Mouse (Mus musculus): Measurements from ENCODE around the gene Tmem8.

Tmem8 gene

GRCm38 (mm10) chr17:26138901-26139381 is 25.8 kb downstream of the Tmem8 start:
- in situ Hi-C loops (cut with MboI, MseI) = no loop called here

GRCm38 (mm10) chr17:26142796-26143195 is 29.7 kb downstream of the Tmem8 start:
- in situ Hi-C loops (cut with MboI, MseI) = no loop called here

- in situ Hi-C loops (cut with MboI, MseI) = no loop called here
These were observed 30.3 kb downstream of the Tmem8 start for GRCm38 (mm10) chr17:26143386-26143785.

GRCm38 (mm10) chr17:26149056-26149455 is 36.0 kb downstream of the Tmem8 start:
- in situ Hi-C loops (cut with MboI, MseI) = no loop called here

- in situ Hi-C loops (cut with MboI, MseI) = no loop called here
These were observed 39.0 kb downstream of the Tmem8 start for GRCm38 (mm10) chr17:26151886-26152630.

- in situ Hi-C loops (cut with MboI, MseI) = no loop called here
These were observed 49.6 kb downstream of the Tmem8 start for GRCm38 (mm10) chr17:26162736-26163135.

- in situ Hi-C loops (cut with MboI, MseI) = no loop called here
These were observed 54.9 kb downstream of the Tmem8 start for GRCm38 (mm10) chr17:26168039-26168438.

Data from T-helper 17 cell (primary cell).